Mouse (Mus musculus): ENCODE results near the gene Leo1.
"Not testable (repeated sequence)": the region's sequence is repeated elsewhere in the genome, so short reads cannot be mapped to it uniquely, and the experiment has no call there.

Leo1 gene

GRCm38 (mm10) chr9:75425796-75426391, 15.4 kb upstream of the Leo1 start:
- DNase-seq (ENCODE audit: low read depth, low spot score): no peak

- DNase-seq (ENCODE audit: low read depth, low spot score): no peak
These were observed 13.7 kb upstream of the Leo1 start for GRCm38 (mm10) chr9:75427366-75428273.

- no peak for DNase-seq (ENCODE audit: low read depth, low spot score)
These were observed 13.1 kb upstream of the Leo1 start for GRCm38 (mm10) chr9:75428274-75428600.

GRCm38 (mm10) chr9:75429040-75429439, 12.3 kb upstream of the Leo1 start:
- DNase-seq (ENCODE audit: low read depth, low spot score): no peak

GRCm38 (mm10) chr9:75429657-75430056, 11.7 kb upstream of the Leo1 start:
- DNase-seq (ENCODE audit: low read depth, low spot score): peak; percentile 27

GRCm38 (mm10) chr9:75430822-75431621, 10.3 kb upstream of the Leo1 start:
- DNase-seq (ENCODE audit: low read depth, low spot score): no peak

- DNase-seq (ENCODE audit: low read depth, low spot score): no peak
These were observed 8.6 kb upstream of the Leo1 start for GRCm38 (mm10) chr9:75432694-75433093.

GRCm38 (mm10) chr9:75434172-75434793, 7.0 kb upstream of the Leo1 start:
- DNase-seq (ENCODE audit: low read depth, low spot score): peak; percentile 78

- DNase-seq (ENCODE audit: low read depth, low spot score): no peak
These were observed 6.5 kb upstream of the Leo1 start for GRCm38 (mm10) chr9:75434872-75435271.

- DNase-seq (ENCODE audit: low read depth, low spot score): peak; percentile 56
These were observed 6.0 kb upstream of the Leo1 start for GRCm38 (mm10) chr9:75435291-75435690.

GRCm38 (mm10) chr9:75435918-75436317, 5.4 kb upstream of the Leo1 start:
- peak; percentile 95 for DNase-seq (ENCODE audit: low read depth, low spot score)

- peak; percentile 94 for DNase-seq (ENCODE audit: low read depth, low spot score)
These were observed 3.5 kb upstream of the Leo1 start for GRCm38 (mm10) chr9:75437653-75438385.

GRCm38 (mm10) chr9:75441691-75442131, 387 bp downstream of the Leo1 start:
- no peak for DNase-seq (ENCODE audit: low read depth, low spot score)

- DNase-seq (ENCODE audit: low read depth, low spot score): no peak
These were observed 3.7 kb downstream of the Leo1 start for GRCm38 (mm10) chr9:75444981-75445380.

- DNase-seq (ENCODE audit: low read depth, low spot score): not testable (repeated sequence)
These were observed 5.2 kb downstream of the Leo1 start for GRCm38 (mm10) chr9:75446574-75446973.

- DNase-seq (ENCODE audit: low read depth, low spot score): no peak
These were observed 6.7 kb downstream of the Leo1 start for GRCm38 (mm10) chr9:75448021-75448420.

- DNase-seq (ENCODE audit: low read depth, low spot score): no peak
These were observed 12.7 kb downstream of the Leo1 start for GRCm38 (mm10) chr9:75453994-75454393.

GRCm38 (mm10) chr9:75455684-75456083, 14.4 kb downstream of the Leo1 start:
- no peak for DNase-seq (ENCODE audit: low read depth, low spot score)

GRCm38 (mm10) chr9:75463050-75463660, 21.8 kb downstream of the Leo1 start:
- peak; percentile 78 for DNase-seq (ENCODE audit: low read depth, low spot score)

- DNase-seq (ENCODE audit: low read depth, low spot score): no peak
These were observed 24.5 kb downstream of the Leo1 start for GRCm38 (mm10) chr9:75465856-75466255.

- DNase-seq (ENCODE audit: low read depth, low spot score): peak; percentile 54
These were observed 25.3 kb downstream of the Leo1 start for GRCm38 (mm10) chr9:75466641-75467040.
